Mouse (Mus musculus): ENCODE measurements around the gene Ppih.
A peak's percentile ranks its signal among the peaks of the same experiment; 100 is the strongest.
"Not testable (repeated sequence)": the region's sequence is repeated elsewhere in the genome, so short reads cannot be mapped to it uniquely, and the experiment has no call there.

The Ppih gene

GRCm38 (mm10) chr4:119285336-119285735, 35.0 kb downstream of the Ppih start:
- DNase-seq: no peak

GRCm38 (mm10) chr4:119284861-119285260, 35.5 kb downstream of the Ppih start:
- no peak for DNase-seq

- DNase-seq: not testable (repeated sequence)
Measured at GRCm38 (mm10) chr4:119278784-119279183, 41.6 kb downstream of the Ppih start.

DNA sequence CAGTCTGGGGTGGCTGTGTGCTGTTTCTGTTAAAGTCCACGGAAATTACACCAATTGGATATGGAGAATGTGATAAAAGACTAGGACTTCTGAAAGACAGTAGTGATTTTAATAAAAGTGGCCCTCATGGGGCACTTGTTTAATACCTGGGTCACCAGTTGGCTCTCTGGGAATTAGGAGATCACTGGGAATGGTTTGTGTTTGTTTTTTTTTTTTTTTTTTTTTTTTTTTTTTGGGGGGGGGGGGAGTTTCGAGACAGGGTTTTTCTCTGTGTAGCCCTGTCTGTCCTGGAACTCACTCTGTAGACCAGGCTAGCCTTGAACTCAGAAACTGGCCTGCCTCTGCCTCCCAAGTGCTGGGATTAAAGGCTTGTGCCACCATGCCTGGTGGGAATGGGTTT, 44.6 kb downstream of the Ppih start:
- DNase-seq: no peak

- no peak for DNase-seq
Measured at GRCm38 (mm10) chr4:119275226-119275625, 45.1 kb downstream of the Ppih start.

DNA sequence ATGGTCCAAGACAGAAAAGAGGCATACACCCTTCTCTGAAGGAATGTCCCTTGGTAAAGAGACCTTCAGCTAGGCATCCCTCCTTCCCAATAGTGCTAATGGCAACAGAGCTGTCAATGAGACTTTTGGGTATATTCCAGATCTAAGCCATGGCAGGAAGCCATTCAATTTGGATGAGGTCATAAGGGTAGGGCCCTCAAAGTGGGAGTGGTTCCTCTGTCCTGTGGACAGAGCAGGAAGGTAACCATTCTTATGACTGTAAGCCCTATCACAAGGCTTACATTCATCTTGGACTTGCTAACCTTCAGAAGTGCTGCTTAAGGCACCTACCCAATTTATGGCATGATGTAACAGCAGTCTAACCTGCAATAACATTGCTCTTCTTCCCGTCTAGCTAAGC, 45.7 kb downstream of the Ppih start:
- no peak for DNase-seq

DNA sequence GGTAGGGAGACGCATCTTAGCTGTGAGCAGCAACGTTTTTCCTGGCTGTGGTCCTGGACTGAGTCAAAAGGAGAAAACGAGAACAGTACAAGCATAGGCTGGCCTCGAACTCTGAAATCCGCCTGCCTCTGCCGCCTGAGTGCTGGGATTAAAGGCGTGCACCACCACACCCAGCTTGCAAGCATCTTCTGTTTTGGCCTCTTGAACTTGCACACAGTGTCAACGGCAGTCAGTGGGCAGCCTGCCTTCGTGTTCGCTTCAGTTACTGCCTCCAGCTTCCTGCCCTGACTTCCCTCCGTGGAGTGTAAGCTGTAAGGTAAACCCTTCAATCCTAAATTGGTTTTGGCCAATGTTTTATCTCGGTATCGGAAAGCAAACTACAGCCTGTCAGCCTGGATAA, 53.7 kb downstream of the Ppih start:
- DNase-seq: no peak

- no peak for DNase-seq
Measured at GRCm38 (mm10) chr4:119263459-119263858, 56.9 kb downstream of the Ppih start.

DNA sequence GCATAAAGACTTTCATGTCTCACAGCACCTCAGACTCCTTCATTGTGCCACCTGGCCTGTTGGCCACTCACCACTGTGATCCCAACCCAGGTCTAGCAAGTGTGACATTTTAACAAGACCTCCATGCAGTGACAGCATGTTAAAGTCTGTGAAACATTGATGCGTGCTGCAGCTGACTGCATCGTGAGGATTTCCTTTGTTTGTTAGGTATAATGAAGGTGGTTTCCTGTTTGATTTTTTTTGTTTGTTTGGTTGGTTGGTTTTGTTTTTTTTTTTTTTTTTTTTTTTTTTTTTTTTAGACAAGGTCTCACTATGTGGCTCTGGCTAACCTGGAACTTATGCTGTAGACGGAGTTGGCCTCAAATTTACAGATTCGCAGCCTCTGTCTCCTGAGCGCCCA, 57.9 kb downstream of the Ppih start:
- DNase-seq: no peak

DNA sequence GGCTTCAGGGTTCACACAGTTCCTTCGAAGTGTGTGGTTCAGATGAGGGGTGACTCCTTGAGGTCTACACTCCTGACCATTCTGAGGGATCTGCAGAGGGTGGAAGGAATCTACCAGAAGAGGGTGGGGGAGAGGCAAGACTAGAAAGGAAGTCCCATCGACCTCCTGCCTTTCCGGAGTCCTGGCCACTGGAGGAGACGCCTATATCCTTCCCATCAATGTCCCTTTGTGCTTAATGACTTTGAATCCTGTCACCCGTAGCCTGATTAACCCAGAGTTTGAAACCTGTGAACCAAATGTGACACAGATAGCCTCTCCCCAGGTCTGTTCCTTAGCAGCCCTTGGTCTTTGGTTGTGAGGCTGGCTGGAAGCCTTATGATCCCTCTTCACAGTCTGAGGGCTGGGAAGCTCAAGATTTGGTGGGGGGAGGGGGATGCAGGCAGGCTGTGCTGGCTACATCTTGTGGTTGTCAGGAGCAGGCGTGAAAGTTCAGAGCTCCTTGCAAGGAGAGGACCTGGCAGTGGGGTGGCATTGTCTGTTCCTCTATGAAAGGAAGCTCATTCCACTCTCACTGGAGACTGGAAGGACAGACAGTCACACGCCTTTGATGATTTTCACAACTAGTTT, 59.1 kb downstream of the Ppih start:
- DNase-seq: no peak

GRCm38 (mm10) chr4:119259344-119260254, 60.7 kb downstream of the Ppih start:
- peak in 1 of 2 experiments; percentile 34 for DNase-seq

- DNase-seq: no peak
Measured at GRCm38 (mm10) chr4:119257083-119257482, 63.3 kb downstream of the Ppih start.

DNA sequence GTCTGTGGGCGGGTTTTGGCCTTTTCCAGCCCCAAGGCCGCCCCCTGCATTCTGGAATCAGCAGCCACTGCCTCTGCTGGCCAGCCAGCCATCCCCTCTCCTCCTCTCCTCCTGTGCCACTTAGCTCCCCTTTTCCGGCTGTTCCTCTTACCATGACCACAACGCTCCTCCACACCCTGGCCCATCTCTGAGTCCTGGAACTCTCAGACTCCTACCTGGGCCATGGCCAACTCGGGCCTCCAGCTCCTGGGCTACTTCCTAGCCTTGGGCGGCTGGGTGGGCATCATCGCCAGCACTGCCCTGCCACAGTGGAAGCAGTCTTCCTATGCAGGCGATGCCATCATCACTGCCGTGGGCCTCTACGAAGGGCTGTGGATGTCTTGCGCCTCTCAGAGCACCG, 65.0 kb downstream of the Ppih start, which contains the start of gene Cldn19:
Gene Cldn19 (plus strand): TSS at position 64 of the 400 bp plus-strand sequence.
- DNase-seq: peak; percentile 48 to 59

DNA sequence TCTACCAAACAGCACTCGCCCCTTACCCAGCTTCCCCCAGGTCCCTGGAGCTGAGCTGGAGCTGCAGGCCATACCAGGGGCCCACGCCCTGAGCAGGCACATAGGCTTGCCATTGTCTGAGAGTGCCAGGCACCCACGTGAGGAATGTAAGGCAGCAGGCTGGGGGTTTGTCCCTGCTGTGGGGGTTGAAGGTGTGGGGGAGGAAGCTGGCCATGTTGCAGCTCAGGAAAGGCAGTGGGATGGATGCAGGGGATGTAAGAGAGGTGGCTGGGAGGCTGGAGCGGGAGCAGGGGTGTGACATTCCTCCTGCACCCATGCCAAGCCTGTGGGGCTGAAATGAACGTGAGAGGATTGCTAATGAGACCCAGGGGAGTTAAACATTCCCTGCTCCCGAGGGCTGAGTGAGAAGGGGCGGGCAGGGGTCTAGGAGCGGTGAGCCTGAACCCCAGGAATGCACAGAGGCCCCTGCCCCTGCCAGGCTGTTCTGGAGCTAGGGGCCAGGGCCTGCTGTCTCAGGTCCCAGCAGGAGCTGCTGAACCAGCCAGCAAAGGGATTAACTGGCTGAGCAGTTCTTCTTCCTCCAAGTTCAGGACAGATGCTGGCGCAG, 66.2 kb downstream of the Ppih start:
- peak; percentile 65 to 79 for DNase-seq

DNA sequence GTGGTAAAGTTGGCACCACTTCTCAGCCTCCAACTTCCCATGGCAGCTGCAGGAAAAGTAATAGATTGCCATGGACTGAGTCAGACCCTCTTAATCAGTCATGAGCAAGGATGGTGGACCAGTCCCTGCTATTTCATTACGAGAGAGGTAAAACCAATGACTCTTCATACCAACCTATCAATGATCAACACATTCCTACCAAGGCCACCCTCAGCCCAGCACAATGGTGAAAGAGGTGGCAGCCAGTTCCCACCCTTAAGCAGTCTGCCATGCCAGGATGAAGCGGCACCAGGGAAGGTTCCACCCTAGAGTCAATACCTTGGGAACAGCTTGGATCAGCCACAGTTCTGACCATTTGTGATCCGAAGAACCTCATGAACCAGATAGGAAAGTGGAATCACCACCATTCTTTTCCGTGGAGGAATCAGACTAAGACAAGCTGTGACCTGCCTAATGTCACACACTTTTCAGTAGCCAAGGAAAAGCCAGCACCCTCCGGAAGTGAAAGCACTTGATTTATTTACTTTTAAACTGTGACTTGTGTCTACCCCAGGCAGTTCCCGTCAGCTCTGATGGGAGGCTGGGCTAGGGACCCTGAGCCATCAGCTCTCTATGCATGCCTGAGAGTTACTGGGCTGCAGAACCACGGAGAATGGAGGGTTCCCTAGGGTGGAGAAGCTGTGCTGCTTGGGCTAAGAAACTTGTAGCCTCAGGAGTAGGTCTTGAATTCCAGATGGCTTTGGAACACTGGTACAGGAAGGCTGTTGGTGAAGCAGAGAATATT, 68.1 kb downstream of the Ppih start:
- DNase-seq: no peak

Data from cerebellum, postnatal 10 days (tissue).